Mouse (Mus musculus) myocyte (in vitro differentiated cells): ENCODE measurements at regions not wholly inside any gene's neighbourhood (a gene's known extent, or its start where the extent isn't known, plus 50 kb on each side); places are given as distances from the start of the nearest gene placed in this dataset.

Experiments used
- H3K27me3 ChIP-seq: one replicate; pipeline ENCODE4 v1.6.1; 2011; ENCODE audit not compliant: control insufficient read depth, insufficient read depth, insufficient read length
- H3K36me3 ChIP-seq: one replicate; pipeline ENCODE4 v1.6.1; 2011; ENCODE audit not compliant: control insufficient read depth, insufficient read depth
- H3K4me2 ChIP-seq: one replicate; pipeline ENCODE4 v1.6.1; 2011; ENCODE audit warnings: low read depth, control low read depth
- H3K4me3 ChIP-seq: one replicate; pipeline ENCODE4 v1.5.1; 2011; ENCODE audit warnings: mild to moderate bottlenecking, control low read depth, moderate library complexity
- H3K79me2 ChIP-seq: one replicate; pipeline ENCODE4 v1.6.1; 2011; ENCODE audit not compliant: control insufficient read depth, insufficient read depth
- H3ac ChIP-seq: one replicate; pipeline ENCODE4 v1.6.1; 2011; ENCODE audit not compliant: control insufficient read depth, insufficient read length
- CEBPB ChIP-seq: IDR thresholded peaks from 2 replicates; pipeline ENCODE4 v1.6.1; 2011; ENCODE audit warnings: mild to moderate bottlenecking, moderate library complexity; ENCODE audit not compliant: poor library complexity, insufficient read depth, severe bottlenecking
- E2F4 ChIP-seq: IDR thresholded peaks from one replicate; pipeline ENCODE4 v1.6.1; 2011; ENCODE audit warnings: mild to moderate bottlenecking, control low read depth, moderate library complexity; ENCODE audit not compliant: insufficient read depth
- MAX ChIP-seq: IDR thresholded peaks from one replicate; pipeline ENCODE4 v1.6.1; 2011; ENCODE audit warnings: low read depth, mild to moderate bottlenecking, control low read depth
- MYOD1 ChIP-seq, 3 experiments: IDR thresholded peaks; one replicate each; pipeline ENCODE4 v1.6.1; 2011; ENCODE audit warnings: control low read depth in 2 of 3, low read depth in 2 of 3, mild to moderate bottlenecking in 2 of 3, moderate library complexity in 1 of 3; ENCODE audit not compliant: insufficient read length in 2 of 3, control insufficient read depth in 1 of 3
- MYOG ChIP-seq, 3 experiments: IDR thresholded peaks; one replicate each; pipeline ENCODE4 v1.6.1; 2011; ENCODE audit warnings: control low read depth in 2 of 3, low read depth in 2 of 3, mild to moderate bottlenecking in 2 of 3; ENCODE audit not compliant: insufficient read length in 2 of 3, control insufficient read depth in 1 of 3, insufficient read depth in 1 of 3
- POLR2A ChIP-seq: IDR thresholded peaks from one replicate; pipeline ENCODE4 v1.6.1; 2011; ENCODE audit warnings: low read depth, mild to moderate bottlenecking, control low read depth, moderate library complexity; ENCODE audit not compliant: insufficient read length
- POLR2AphosphoS2 ChIP-seq: IDR thresholded peaks from one replicate; pipeline ENCODE4 v1.6.1; 2011; ENCODE audit warnings: low read depth, control low read depth; ENCODE audit not compliant: insufficient read length
- REST ChIP-seq: IDR thresholded peaks from one replicate; pipeline ENCODE4 v1.6.1; 2011; ENCODE audit warnings: mild to moderate bottlenecking, control low read depth, moderate library complexity; ENCODE audit not compliant: insufficient read depth, insufficient read length
- SRF ChIP-seq: IDR thresholded peaks from one replicate; pipeline ENCODE4 v1.6.1; 2011; ENCODE audit warnings: low read depth; ENCODE audit not compliant: control insufficient read depth, insufficient read length
- TCF12 ChIP-seq: IDR thresholded peaks from one replicate; pipeline ENCODE4 v1.6.1; 2011; ENCODE audit warnings: mild to moderate bottlenecking, control low read depth; ENCODE audit not compliant: poor library complexity, insufficient read depth, severe bottlenecking
- TCF3 ChIP-seq: IDR thresholded peaks from one replicate; pipeline ENCODE4 v1.6.1; 2011; ENCODE audit warnings: low read depth, control low read depth; ENCODE audit not compliant: insufficient read length
- USF1 ChIP-seq: IDR thresholded peaks from one replicate; pipeline ENCODE4 v1.6.1; 2011; ENCODE audit warnings: low read depth, mild to moderate bottlenecking, control low read depth, moderate library complexity

GRCm38 (mm10) chr9:103925486-103925885 is 76.9 kb upstream of the Nphp3 start:
- TF ChIP-seq POLR2AphosphoS2: no peak
- TF ChIP-seq CEBPB: no peak
- no peak for TF ChIP-seq MYOD1 (IDR thresholded peaks at IDR 0.05; ENCODE audit: control insufficient read depth in 1 of 3, insufficient read length in 2 of 3, low read depth in 2 of 3)
- TF ChIP-seq MYOG (IDR thresholded peaks at IDR 0.05; ENCODE audit: control insufficient read depth in 1 of 3, insufficient read depth in 1 of 3, insufficient read length in 2 of 3, low read depth in 2 of 3): no peak
- TF ChIP-seq REST: no peak
- TF ChIP-seq MAX: no peak
- no peak for TF ChIP-seq E2F4
- no peak for TF ChIP-seq USF1
- no peak for TF ChIP-seq POLR2A
- TF ChIP-seq TCF3: no peak
- no peak for TF ChIP-seq SRF
- TF ChIP-seq TCF12: no peak
- no peaks in the 10 kb centered on the region for H3K36me3 ChIP-seq
- no peak overlapping the region for H3ac ChIP-seq

GRCm38 (mm10) chr9:103928744-103929527 is 73.4 kb upstream of the Nphp3 start:
- Histone ChIP-seq H3K4me2 (no peak overlapping the region), H3K27me3 (no peaks in the 10 kb centered on the region), H3K36me3 (no peaks in the 10 kb centered on the region), H3K4me3 (no peak overlapping the region), H3ac (no peak overlapping the region), H3K79me2 (no peaks in the 10 kb centered on the region)
- TF ChIP-seq MYOD1 (IDR thresholded peaks at IDR 0.05; ENCODE audit: control insufficient read depth in 1 of 3, insufficient read length in 2 of 3, low read depth in 2 of 3) (no peak), MYOG (IDR thresholded peaks at IDR 0.05; ENCODE audit: control insufficient read depth in 1 of 3, insufficient read depth in 1 of 3, insufficient read length in 2 of 3, low read depth in 2 of 3) (no peak), E2F4 (no peak), REST (no peak), CEBPB (no peak), USF1 (no peak), SRF (no peak), TCF12 (no peak), POLR2A (no peak)

More at GRCm38 (mm10) chr9:103925486-103925885, 76.9 kb upstream of the Nphp3 start:
- Histone ChIP-seq H3K79me2 (no peaks in the 10 kb centered on the region), H3K4me2 (no peak overlapping the region), H3K4me3 (no peak overlapping the region), H3K27me3 (no peaks in the 10 kb centered on the region)

GRCm38 (mm10) chr9:103938070-103938469 is 64.3 kb upstream of the Nphp3 start:
- Histone ChIP-seq H3K36me3 (no peaks in the 10 kb centered on the region), H3K4me2 (no peak overlapping the region), H3ac (no peak overlapping the region), H3K4me3 (no peak overlapping the region), H3K27me3 (no peaks in the 10 kb centered on the region), H3K79me2 (no peaks in the 10 kb centered on the region)
- no peak for TF ChIP-seq POLR2AphosphoS2
- TF ChIP-seq MYOD1 (IDR thresholded peaks at IDR 0.05; ENCODE audit: control insufficient read depth in 1 of 3, insufficient read length in 2 of 3, low read depth in 2 of 3): no peak
- TF ChIP-seq E2F4: no peak
- no peak for TF ChIP-seq REST
- no peak for TF ChIP-seq USF1
- TF ChIP-seq TCF3: no peak
- no peak for TF ChIP-seq MAX
- no peak for TF ChIP-seq SRF
- no peak for TF ChIP-seq CEBPB

- TF ChIP-seq MYOG (IDR thresholded peaks at IDR 0.05; ENCODE audit: control insufficient read depth in 1 of 3, insufficient read depth in 1 of 3, insufficient read length in 2 of 3, low read depth in 2 of 3) (no peak), E2F4 (no peak), MAX (no peak), SRF (no peak), TCF12 (no peak), TCF3 (no peak), MYOD1 (IDR thresholded peaks at IDR 0.05; ENCODE audit: control insufficient read depth in 1 of 3, insufficient read length in 2 of 3, low read depth in 2 of 3) (no peak), USF1 (no peak), POLR2AphosphoS2 (no peak), CEBPB (no peak), POLR2A (no peak), REST (no peak)
- H3ac ChIP-seq: no peak overlapping the region
- no peak overlapping the region for H3K4me3 ChIP-seq
- no peaks in the 10 kb centered on the region for H3K79me2 ChIP-seq
- H3K4me2 ChIP-seq: no peak overlapping the region
- no peaks in the 10 kb centered on the region for H3K27me3 ChIP-seq
- H3K36me3 ChIP-seq: no peaks in the 10 kb centered on the region
These were observed 62.3 kb upstream of the Nphp3 start for GRCm38 (mm10) chr9:103940010-103940409.

- Histone ChIP-seq H3K4me2 (no peak overlapping the region), H3K36me3 (no peaks in the 10 kb centered on the region), H3ac (no peak overlapping the region), H3K79me2 (no peaks in the 10 kb centered on the region), H3K27me3 (no peaks in the 10 kb centered on the region), H3K4me3 (no peak overlapping the region)
- no peak for TF ChIP-seq USF1
- TF ChIP-seq MAX: no peak
- TF ChIP-seq POLR2AphosphoS2: no peak
- TF ChIP-seq TCF12: no peak
- TF ChIP-seq SRF: no peak
- no peak for TF ChIP-seq MYOD1 (IDR thresholded peaks at IDR 0.05; ENCODE audit: control insufficient read depth in 1 of 3, insufficient read length in 2 of 3, low read depth in 2 of 3)
- TF ChIP-seq POLR2A: no peak
- no peak for TF ChIP-seq CEBPB
- no peak for TF ChIP-seq MYOG (IDR thresholded peaks at IDR 0.05; ENCODE audit: control insufficient read depth in 1 of 3, insufficient read depth in 1 of 3, insufficient read length in 2 of 3, low read depth in 2 of 3)
- TF ChIP-seq TCF3: no peak
- TF ChIP-seq REST: no peak
- no peak for TF ChIP-seq E2F4
These were observed 61.8 kb upstream of the Nphp3 start for GRCm38 (mm10) chr9:103940506-103940905.
